Mouse (Mus musculus): ENCODE measurements around the gene Olfr70. TPM values are rescaled to one million over a fixed set of nuclear protein-coding genes. Genes with fewer than 3 reads are reported as not detected.

Gene Olfr70
- 0.09 TPM in 1 of 2 replicates, not detected in the other for total RNA-seq (2014; rRNA removed)
- not detected in 2 replicates for polyA plus RNA-seq (2015; fragmentation: Nextera tagmentation; extraction: Ambion mirVana)

GRCm38 (mm10) chr4:43700707-43701106, at the start of gene Olfr70:
Gene Olfr70 (minus strand): TSS chr4:43700807.
- H3K4me3 ChIP-seq (ENCODE audit: low read depth, low read length) = no peak within 1 kb of the TSS
- H3K4me1 ChIP-seq (ENCODE audit: insufficient read depth, low read length) = no peaks in the 10 kb centered on the region
- TF ChIP-seq CTCF (IDR thresholded peaks at IDR 0.05) = no peak
- no peak within 1 kb of the TSS for H3K4me2 ChIP-seq (ENCODE audit: low read depth, low read length, poor library complexity, severe bottlenecking)
- H3K27ac ChIP-seq (ENCODE audit: low read depth, low read length) = no peak within 1 kb of the TSS
- 91% methylated on average over 6 of the region's 6 CpGs for WGBS
- H3K9me3 ChIP-seq (ENCODE audit: low read length) = no peaks in the 10 kb centered on the region
- no peak within 1 kb of the TSS for H3K9ac ChIP-seq (replicated peaks; ENCODE audit: low read length, poor library complexity, severe bottlenecking)
- no peak for ATAC-seq (ENCODE audit: low FRiP score)
- no peaks in the 10 kb centered on the region for H3K27me3 ChIP-seq (ENCODE audit: insufficient read depth, low read length)
- no peaks in the 10 kb centered on the region for H3K36me3 ChIP-seq (ENCODE audit: insufficient read depth, low read length)
- DNase-seq (ENCODE audit: low spot score) = no peak

GRCm38 (mm10) chr4:43745187-43745586, 44.6 kb upstream of the Olfr70 start:
- Histone ChIP-seq H3K4me3 (ENCODE audit: low read depth, low read length) (no peak overlapping the region), H3K4me2 (ENCODE audit: low read depth, low read length, poor library complexity, severe bottlenecking) (no peak overlapping the region), H3K9me3 (ENCODE audit: low read length) (no peaks in the 10 kb centered on the region), H3K9ac (replicated peaks; ENCODE audit: low read length, poor library complexity, severe bottlenecking) (no peak overlapping the region), H3K4me1 (ENCODE audit: insufficient read depth, low read length) (no peaks in the 10 kb centered on the region), H3K27ac (ENCODE audit: low read depth, low read length) (no peak overlapping the region), H3K27me3 (ENCODE audit: insufficient read depth, low read length) (no peaks in the 10 kb centered on the region), H3K36me3 (ENCODE audit: insufficient read depth, low read length) (no peaks in the 10 kb centered on the region)
- peak; percentile 79 for TF ChIP-seq CTCF (IDR thresholded peaks at IDR 0.05)
- WGBS = 17% methylated on average over 6 of the region's 6 CpGs
- DNase-seq (ENCODE audit: low spot score) (peak; percentile 79), ATAC-seq (ENCODE audit: low FRiP score) (no peak)

GRCm38 (mm10) chr4:43743099-43743498, 42.5 kb upstream of the Olfr70 start:
- WGBS = 68% methylated on average over 1 of the region's 1 CpGs
- Histone ChIP-seq H3K4me3 (ENCODE audit: low read depth, low read length) (no peak overlapping the region), H3K4me1 (ENCODE audit: insufficient read depth, low read length) (no peaks in the 10 kb centered on the region), H3K9me3 (ENCODE audit: low read length) (no peaks in the 10 kb centered on the region), H3K27me3 (ENCODE audit: insufficient read depth, low read length) (no peaks in the 10 kb centered on the region), H3K36me3 (ENCODE audit: insufficient read depth, low read length) (no peaks in the 10 kb centered on the region), H3K4me2 (ENCODE audit: low read depth, low read length, poor library complexity, severe bottlenecking) (no peak overlapping the region), H3K27ac (ENCODE audit: low read depth, low read length) (no peak overlapping the region), H3K9ac (replicated peaks; ENCODE audit: low read length, poor library complexity, severe bottlenecking) (no peak overlapping the region)
- no peak for ATAC-seq (ENCODE audit: low FRiP score)
- TF ChIP-seq CTCF (IDR thresholded peaks at IDR 0.05) = peak; percentile 61
- DNase-seq (ENCODE audit: low spot score) = no peak

DNA sequence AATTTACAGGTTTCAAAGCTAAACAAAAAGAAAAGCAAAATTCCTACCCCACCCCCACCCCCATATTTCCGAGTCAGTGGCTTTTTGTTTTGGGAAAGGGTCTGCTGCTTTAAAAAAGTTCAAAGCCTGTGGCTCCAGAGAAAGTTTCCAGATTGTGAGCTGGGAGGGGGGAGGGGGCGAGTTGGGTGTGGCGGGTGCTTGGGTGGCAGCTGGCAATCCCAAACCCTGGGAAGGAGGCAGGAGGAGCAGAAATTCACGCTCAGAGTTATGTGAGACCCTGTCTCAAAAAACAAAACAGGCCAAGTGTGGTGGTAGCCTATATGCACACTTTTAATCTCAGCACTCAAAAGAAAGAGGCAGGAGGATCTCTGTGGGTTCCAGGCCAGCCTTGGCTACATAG, 42.0 kb upstream of the Olfr70 start:
- DNase-seq (ENCODE audit: low spot score) = no peak
- 36% methylated on average over 4 of the region's 4 CpGs for WGBS
- Histone ChIP-seq H3K9ac (replicated peaks; ENCODE audit: low read length, poor library complexity, severe bottlenecking) (no peak overlapping the region), H3K4me2 (ENCODE audit: low read depth, low read length, poor library complexity, severe bottlenecking) (no peak overlapping the region), H3K9me3 (ENCODE audit: low read length) (no peaks in the 10 kb centered on the region), H3K27ac (ENCODE audit: low read depth, low read length) (no peak overlapping the region), H3K4me1 (ENCODE audit: insufficient read depth, low read length) (no peaks in the 10 kb centered on the region), H3K4me3 (ENCODE audit: low read depth, low read length) (no peak overlapping the region), H3K27me3 (ENCODE audit: insufficient read depth, low read length) (no peaks in the 10 kb centered on the region), H3K36me3 (ENCODE audit: insufficient read depth, low read length) (no peaks in the 10 kb centered on the region)
- TF ChIP-seq CTCF (IDR thresholded peaks at IDR 0.05) = no peak
- no peak for ATAC-seq (ENCODE audit: low FRiP score)

DNA sequence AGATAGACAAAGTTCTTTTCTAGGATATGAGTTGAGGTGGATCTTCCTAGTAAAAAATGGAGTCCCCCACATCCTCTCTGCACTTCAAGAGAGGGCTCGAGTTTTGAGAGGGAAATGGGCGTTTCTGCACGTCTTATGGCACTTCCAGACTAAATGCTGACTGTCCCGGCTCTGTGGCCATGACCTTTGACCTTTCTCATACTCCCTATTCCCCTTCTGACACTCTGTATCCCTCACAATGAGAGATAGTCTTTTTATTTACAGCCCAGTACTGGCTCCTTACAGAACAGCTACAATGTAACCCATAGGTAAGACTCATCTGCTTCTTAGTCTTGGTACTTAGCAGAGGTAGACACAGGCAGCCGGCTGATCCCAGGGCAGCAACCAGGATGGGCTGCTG, 40.9 kb upstream of the Olfr70 start:
- Histone ChIP-seq H3K27me3 (ENCODE audit: insufficient read depth, low read length) (no peaks in the 10 kb centered on the region), H3K9ac (replicated peaks; ENCODE audit: low read length, poor library complexity, severe bottlenecking) (no peak overlapping the region), H3K4me1 (ENCODE audit: insufficient read depth, low read length) (no peaks in the 10 kb centered on the region), H3K27ac (ENCODE audit: low read depth, low read length) (no peak overlapping the region), H3K9me3 (ENCODE audit: low read length) (no peaks in the 10 kb centered on the region), H3K36me3 (ENCODE audit: insufficient read depth, low read length) (no peaks in the 10 kb centered on the region), H3K4me2 (ENCODE audit: low read depth, low read length, poor library complexity, severe bottlenecking) (no peak overlapping the region), H3K4me3 (ENCODE audit: low read depth, low read length) (no peak overlapping the region)
- TF ChIP-seq CTCF (IDR thresholded peaks at IDR 0.05) = no peak
- ATAC-seq (ENCODE audit: low FRiP score) (no peak), DNase-seq (ENCODE audit: low spot score) (no peak)
- 72% methylated on average over 5 of the region's 5 CpGs for WGBS

- DNase-seq (ENCODE audit: low spot score) (no peak), ATAC-seq (ENCODE audit: low FRiP score) (no peak)
- 67% methylated on average over 8 of the region's 8 CpGs for WGBS
- Histone ChIP-seq H3K27me3 (ENCODE audit: insufficient read depth, low read length) (no peaks in the 10 kb centered on the region), H3K4me3 (ENCODE audit: low read depth, low read length) (no peak overlapping the region), H3K4me1 (ENCODE audit: insufficient read depth, low read length) (no peaks in the 10 kb centered on the region), H3K27ac (ENCODE audit: low read depth, low read length) (no peak overlapping the region), H3K9me3 (ENCODE audit: low read length) (no peaks in the 10 kb centered on the region), H3K36me3 (ENCODE audit: insufficient read depth, low read length) (no peaks in the 10 kb centered on the region), H3K4me2 (ENCODE audit: low read depth, low read length, poor library complexity, severe bottlenecking) (no peak overlapping the region), H3K9ac (replicated peaks; ENCODE audit: low read length, poor library complexity, severe bottlenecking) (no peak overlapping the region)
- TF ChIP-seq CTCF (IDR thresholded peaks at IDR 0.05) = no peak
Measured at GRCm38 (mm10) chr4:43738989-43739674, 38.5 kb upstream of the Olfr70 start.
